Mouse (Mus musculus) intestine, embryonic 16.5 days (tissue): ENCODE measurements around the gene Lipc. TPM values are rescaled to one million over a fixed set of nuclear protein-coding genes. Genes with fewer than 3 reads are reported as not detected.

Experiments used
- ATAC-seq: fragments of 200-750 bp; cut with Nextera tagmentation; 2 replicates; pipeline ENCODE4 v1.8.0; 2017; ENCODE audit warnings: moderate TSS enrichment, moderate library complexity
- H3K27ac ChIP-seq: fragments of 300-500 bp; sonication (generic); 2 replicates; pipeline ENCODE4 v1.5.1; 2014; ENCODE audit warnings: mild to moderate bottlenecking, low read length
- H3K27me3 ChIP-seq: fragments of 300-500 bp; sonication (generic); replicated peaks from 2 replicates; pipeline ENCODE4 v1.6.1; 2014; ENCODE audit warnings: low read length, control low read depth, mixed read lengths; ENCODE audit not compliant: control insufficient read depth, insufficient read depth
- H3K36me3 ChIP-seq: fragments of 300-500 bp; sonication (generic); 2 replicates; pipeline ENCODE4 v1.6.1; 2014; ENCODE audit warnings: low read length, control low read depth; ENCODE audit not compliant: control insufficient read depth, insufficient read depth
- H3K4me1 ChIP-seq: fragments of 300-500 bp; sonication (generic); 2 replicates; pipeline ENCODE4 v1.6.1; 2014; ENCODE audit warnings: low read length, control low read depth, mixed read lengths; ENCODE audit not compliant: control insufficient read depth, insufficient read depth
- H3K4me2 ChIP-seq: fragments of 300-500 bp; sonication (generic); 2 replicates; pipeline ENCODE4 v1.6.1; 2014; ENCODE audit warnings: low read depth, low read length, control low read depth
- H3K4me3 ChIP-seq: fragments of 300-500 bp; sonication (generic); 2 replicates; pipeline ENCODE4 v1.5.1; 2014; ENCODE audit warnings: mild to moderate bottlenecking, low read length
- H3K9ac ChIP-seq: fragments of 300-500 bp; sonication (generic); 2 replicates; pipeline ENCODE4 v1.6.1; 2014; ENCODE audit warnings: low read depth, low read length
- H3K9me3 ChIP-seq: fragments of 300-500 bp; sonication (generic); 2 replicates; pipeline ENCODE4 v1.6.1; 2016; ENCODE audit warnings: low read length, control low read depth; ENCODE audit not compliant: control insufficient read depth
- WGBS: fragments of 180-500 bp; shearing (Covaris S2); extraction: QIAGEN DNeasy Blood & Tissue Kit; methylation state at CpG from one replicate; pipeline ENCODE4 v1.1.7; 2014; 5-methylcytosine and 5-hydroxymethylcytosine counted together
- polyA plus RNA-seq: library from polyadenylated mRNA; unstranded; fragments of >200 nt; fragmentation: Nextera tagmentation; extraction: Ambion mirVana; gene quantifications from 2 replicates; pipeline ENCODE4 v1.2.1, GENCODE M21; 2015

Lipc gene
- polyA plus RNA-seq, 1 experiment from 2014 or later: 1.4 TPM

GRCm38 (mm10) chr9:70939752-70940501 is 12.1 kb downstream of the Lipc start:
- Histone ChIP-seq H3K9me3 (no peaks in the 10 kb centered on the region), H3K27me3 (no peaks in the 10 kb centered on the region), H3K27ac (no peak overlapping the region), H3K36me3 (no peaks in the 10 kb centered on the region), H3K4me2 (no peak overlapping the region), H3K9ac (no peak overlapping the region), H3K4me3 (no peak overlapping the region), H3K4me1 (no peaks in the 10 kb centered on the region; the same call in 1 of the 2 replicates)
- no peak; the same call in 1 of the 2 replicates for ATAC-seq
- 62% methylated on average over 8 of the region's 8 CpGs for WGBS

GRCm38 (mm10) chr9:70938850-70939249 is 13.2 kb downstream of the Lipc start:
- Histone ChIP-seq H3K4me3 (no peak overlapping the region), H3K9me3 (no peaks in the 10 kb centered on the region), H3K4me2 (no peak overlapping the region), H3K9ac (no peak overlapping the region), H3K4me1 (no peaks in the 10 kb centered on the region; the same call in 1 of the 2 replicates), H3K27ac (no peak overlapping the region), H3K36me3 (no peaks in the 10 kb centered on the region), H3K27me3 (no peaks in the 10 kb centered on the region)
- 48% methylated on average over 2 of the region's 2 CpGs for WGBS
- ATAC-seq: no peak

GRCm38 (mm10) chr9:70938134-70938533 is 13.9 kb downstream of the Lipc start:
- Histone ChIP-seq H3K4me3 (no peak overlapping the region), H3K4me2 (no peak overlapping the region), H3K27ac (no peak overlapping the region), H3K36me3 (no peaks in the 10 kb centered on the region), H3K27me3 (no peaks in the 10 kb centered on the region), H3K4me1 (no peaks in the 10 kb centered on the region; the same call in 1 of the 2 replicates), H3K9me3 (no peaks in the 10 kb centered on the region), H3K9ac (no peak overlapping the region)
- no peak for ATAC-seq
- WGBS: 86% methylated on average over 6 of the region's 6 CpGs

GRCm38 (mm10) chr9:70934587-70935295 is 17.3 kb downstream of the Lipc start:
- 0 out of 2 replicates have a peak, but pooled peaks have one; percentile 16 for ATAC-seq
- Histone ChIP-seq H3K9me3 (no peaks in the 10 kb centered on the region), H3K4me3 (no peak overlapping the region), H3K9ac (no peak overlapping the region), H3K4me1 (no peaks in the 10 kb centered on the region), H3K27me3 (no peaks in the 10 kb centered on the region), H3K4me2 (no peak overlapping the region), H3K27ac (no peak overlapping the region), H3K36me3 (no peaks in the 10 kb centered on the region)
- 60% methylated on average over 8 of the region's 8 CpGs for WGBS

- Histone ChIP-seq H3K4me3 (no peak overlapping the region), H3K4me1 (peaks cover 10% of the 10 kb centered on the region), H3K4me2 (no peak overlapping the region), H3K36me3 (no peaks in the 10 kb centered on the region), H3K27me3 (no peaks in the 10 kb centered on the region), H3K27ac (no peak overlapping the region), H3K9ac (no peak overlapping the region), H3K9me3 (no peaks in the 10 kb centered on the region)
- no peak for ATAC-seq
- WGBS: 64% methylated on average over 5 of the region's 5 CpGs
These were observed 21.4 kb downstream of the Lipc start for GRCm38 (mm10) chr9:70930641-70931020.

GRCm38 (mm10) chr9:70929840-70930640 is 22.0 kb downstream of the Lipc start:
- Histone ChIP-seq H3K9ac (no peak overlapping the region), H3K4me1 (peaks cover 10% of the 10 kb centered on the region), H3K4me2 (no peak overlapping the region), H3K36me3 (no peaks in the 10 kb centered on the region), H3K27ac (no peak overlapping the region), H3K27me3 (no peaks in the 10 kb centered on the region), H3K4me3 (no peak overlapping the region), H3K9me3 (no peaks in the 10 kb centered on the region)
- no peak for ATAC-seq
- 58% methylated on average over 15 of the region's 15 CpGs for WGBS

GRCm38 (mm10) chr9:70928472-70928871 is 23.6 kb downstream of the Lipc start:
- 91% methylated on average over 1 of the region's 1 CpGs for WGBS
- Histone ChIP-seq H3K4me2 (no peak overlapping the region), H3K36me3 (no peaks in the 10 kb centered on the region), H3K4me3 (no peak overlapping the region), H3K9ac (no peak overlapping the region), H3K9me3 (no peaks in the 10 kb centered on the region), H3K27ac (no peak overlapping the region), H3K27me3 (no peaks in the 10 kb centered on the region), H3K4me1 (peaks cover 10% of the 10 kb centered on the region)
- ATAC-seq: no peak

- H3K4me3 ChIP-seq: no peak overlapping the region
- H3K4me1 ChIP-seq: peaks cover 10% of the 10 kb centered on the region
- H3K27me3 ChIP-seq: no peaks in the 10 kb centered on the region
- no peak overlapping the region for H3K9ac ChIP-seq
- no peaks in the 10 kb centered on the region for H3K9me3 ChIP-seq
- no peak overlapping the region for H3K27ac ChIP-seq
- H3K4me2 ChIP-seq: no peak overlapping the region
- ATAC-seq: no peak
- H3K36me3 ChIP-seq: no peaks in the 10 kb centered on the region
These were observed 24.3 kb downstream of the Lipc start for GRCm38 (mm10) chr9:70927701-70928100.
